Mouse (Mus musculus) E14TG2a.4 (cell line): Measurements from ENCODE around the gene Cdk5.

Experiments
- CTCF ChIP-seq: conservative IDR thresholded peaks from 2 replicates; pipeline ENCODE4 v1.5.1; 2014; ENCODE audit warnings: low read length
- POU5F1 ChIP-seq: IDR thresholded peaks from 2 replicates; pipeline ENCODE4 v1.6.1; 2014; ENCODE audit warnings: low read length, borderline replicate concordance

GRCm38 (mm10) chr5:24389658-24390020 is 33.7 kb downstream of the Cdk5 start:
- no peak for TF ChIP-seq CTCF
- TF ChIP-seq POU5F1, result no peak
